ENCODE assay signal across 26 mouse cellular contexts in the genomic region with DNA sequence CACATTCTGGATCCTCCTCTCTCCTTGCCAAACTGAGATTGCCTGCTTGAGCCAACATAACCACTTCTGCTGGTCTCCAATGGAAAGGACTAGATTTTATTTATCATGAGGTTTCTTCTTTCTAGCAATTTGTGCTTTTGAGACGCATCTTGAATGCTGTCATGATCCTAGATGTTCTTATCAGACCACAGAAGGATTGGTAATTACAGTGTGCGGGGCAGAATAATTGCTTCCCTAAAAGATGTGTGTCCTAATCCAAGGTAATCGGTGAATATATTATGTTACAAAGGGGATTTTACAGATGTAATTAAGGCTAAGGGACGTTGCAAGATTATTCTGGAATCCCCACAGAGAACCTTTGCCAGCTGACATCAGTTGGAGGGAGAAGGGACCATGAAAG.
"Had no signal": no experiment of that assay in that cellular context is flagged by ENCODE, and none has a peak within 500 bp of the region (broad histone marks: within the 10 kb centered on the region; RNA-seq: fewer than 3 reads in every experiment).

No protein-coding gene starts in this region.

- H3K36me3 ChIP-seq: heart, embryonic 13.5 days; heart, embryonic 15.5 days; hindbrain, embryonic 10.5 days; hindbrain, embryonic 12.5 days; intestine, embryonic 15.5 days; limb, embryonic 10.5 days; limb, embryonic 12.5 days had no signal

- H3K9me3 ChIP-seq: heart, embryonic 13.5 days; heart, embryonic 15.5 days; hindbrain, embryonic 10.5 days; hindbrain, embryonic 12.5 days; intestine, embryonic 15.5 days; limb, embryonic 10.5 days; limb, embryonic 12.5 days had no signal

- H3K27ac ChIP-seq: gastrocnemius, adult 2 months; heart, adult 2 months; heart, embryonic 13.5 days; heart, embryonic 15.5 days; hindbrain, embryonic 10.5 days; hindbrain, embryonic 12.5 days; hindbrain, embryonic 14.5 days; intestine, embryonic 15.5 days; layer of hippocampus, adult 2 months; left cerebral cortex, adult 2 months; limb, embryonic 10.5 days; limb, embryonic 12.5 days had no signal

- H3K4me1 ChIP-seq: hindbrain, embryonic 10.5 days; hindbrain, embryonic 12.5 days; limb, embryonic 12.5 days had no signal

- H3K9ac ChIP-seq: heart, embryonic 13.5 days; heart, embryonic 15.5 days; hindbrain, embryonic 12.5 days; hindbrain, embryonic 14.5 days; intestine, embryonic 15.5 days; limb, embryonic 12.5 days had no signal

- H3K27me3 ChIP-seq: heart, embryonic 13.5 days; heart, embryonic 15.5 days; hindbrain, embryonic 12.5 days; intestine, embryonic 15.5 days; limb, embryonic 12.5 days had no signal

- H3K4me3 ChIP-seq: gastrocnemius, adult 2 months; heart, adult 2 months; heart, embryonic 13.5 days; heart, embryonic 15.5 days; hindbrain, embryonic 10.5 days; hindbrain, embryonic 12.5 days; intestine, embryonic 15.5 days; layer of hippocampus, adult 2 months; left cerebral cortex, adult 2 months; limb, embryonic 10.5 days; limb, embryonic 12.5 days had no signal

- ATAC-seq: hindbrain, embryonic 16.5 days; inflammation-experienced regulatory T-cells, adult 6 months; intestine, embryonic 15.5 days; intestine, postnatal 0 days had no signal

- H3K4me2 ChIP-seq: heart, embryonic 11.5 days; heart, embryonic 13.5 days; heart, embryonic 15.5 days; hindbrain, embryonic 12.5 days; hindbrain, embryonic 14.5 days; intestine, embryonic 15.5 days; limb, embryonic 12.5 days; liver, embryonic 11.5 days had no signal

- DNase-seq: gastrocnemius, adult 2 months; gastrocnemius, postnatal 10 days; gastrocnemius, postnatal 25 days; heart, postnatal 4 days; kidney, adult 18-20 months; kidney, adult 8-10 months; kidney, postnatal 10 days; kidney, postnatal 25 days; kidney, postnatal 4 days; liver had no signal
